Mouse (Mus musculus) heart, embryonic 11.5 days (tissue): Measurements from ENCODE around the gene Arl5a. TPM values are rescaled to one million over a fixed set of nuclear protein-coding genes. Genes with fewer than 3 reads are reported as not detected.

Experiments
- ATAC-seq: fragments of 200-750 bp; cut with Nextera tagmentation; replicated peaks from 2 replicates; pipeline ENCODE4 v1.8.0; 2017; ENCODE audit warnings: moderate library complexity; ENCODE audit not compliant: insufficient number of reproducible peaks, low FRiP score, low TSS enrichment
- H3K27ac ChIP-seq: fragments of 300-500 bp; sonication (generic); 2 replicates; pipeline ENCODE4 v1.5.1; 2014; ENCODE audit warnings: mild to moderate bottlenecking, low read depth, low read length
- H3K27me3 ChIP-seq: fragments of 300-500 bp; sonication (generic); 2 replicates; pipeline ENCODE4 v1.6.1; 2014; ENCODE audit warnings: mild to moderate bottlenecking, low read length, mixed read lengths; ENCODE audit not compliant: control insufficient read depth, insufficient read depth
- H3K36me3 ChIP-seq: fragments of 300-500 bp; sonication (generic); 2 replicates; pipeline ENCODE4 v1.6.1; 2014; ENCODE audit warnings: mild to moderate bottlenecking, low read length, moderate library complexity, mixed read lengths; ENCODE audit not compliant: control insufficient read depth, insufficient read depth
- H3K4me1 ChIP-seq: fragments of 300-500 bp; sonication (generic); 2 replicates; pipeline ENCODE4 v1.6.1; 2014; ENCODE audit warnings: low read length; ENCODE audit not compliant: control insufficient read depth, insufficient read depth
- H3K4me2 ChIP-seq: fragments of 300-500 bp; sonication (generic); 2 replicates; pipeline ENCODE4 v1.6.1; 2014; ENCODE audit warnings: mild to moderate bottlenecking, moderate library complexity
- H3K4me3 ChIP-seq: fragments of 300-500 bp; sonication (generic); 2 replicates; pipeline ENCODE4 v1.5.1; 2014; ENCODE audit warnings: low read depth, low read length
- H3K9ac ChIP-seq: fragments of 300-500 bp; sonication (generic); 2 replicates; pipeline ENCODE4 v1.6.1; 2014; ENCODE audit warnings: mild to moderate bottlenecking, low read depth, low read length, moderate library complexity
- H3K9me3 ChIP-seq: fragments of 300-500 bp; sonication (generic); replicated peaks from 2 replicates; pipeline ENCODE4 v1.6.1; 2016; ENCODE audit warnings: low read length; ENCODE audit not compliant: control insufficient read depth
- WGBS: fragments of 180-500 bp; shearing (Covaris S2); extraction: QIAGEN DNeasy Blood & Tissue Kit; methylation state at CpG from one replicate; pipeline ENCODE4 v1.1.7; 2014; ENCODE audit not compliant: insufficient replicate concordance; 5-methylcytosine and 5-hydroxymethylcytosine counted together
- polyA plus RNA-seq: library from polyadenylated mRNA; unstranded; fragments of >200 nt; fragmentation: Nextera tagmentation; extraction: Ambion mirVana; gene quantifications from 2 replicates; pipeline ENCODE4 v1.2.1, GENCODE M21; 2014

The Arl5a gene
- polyA plus RNA-seq, 1 experiment from 2014 or later: 74.4 TPM

- Histone ChIP-seq H3K9me3 (no peaks in the 10 kb centered on the region), H3K36me3 (no peaks in the 10 kb centered on the region), H3K9ac (no peak within 1 kb of the TSS), H3K4me2 (peak within 1 kb of the TSS; percentile 27), H3K27me3 (no peaks in the 10 kb centered on the region), H3K4me1 (no peaks in the 10 kb centered on the region), H3K4me3 (no peak within 1 kb of the TSS), H3K27ac (no peak within 1 kb of the TSS)
- 46% methylated on average over 7 of the region's 7 CpGs for WGBS
- peak; percentile 75; the same call in 1 of the 2 replicates for ATAC-seq
These were observed 46.3 kb downstream of the Arl5a start, which contains the start of gene Neb for GRCm38 (mm10) chr2:52378448-52378804. Neb (minus strand) TSS chr2:52378474.

DNA sequence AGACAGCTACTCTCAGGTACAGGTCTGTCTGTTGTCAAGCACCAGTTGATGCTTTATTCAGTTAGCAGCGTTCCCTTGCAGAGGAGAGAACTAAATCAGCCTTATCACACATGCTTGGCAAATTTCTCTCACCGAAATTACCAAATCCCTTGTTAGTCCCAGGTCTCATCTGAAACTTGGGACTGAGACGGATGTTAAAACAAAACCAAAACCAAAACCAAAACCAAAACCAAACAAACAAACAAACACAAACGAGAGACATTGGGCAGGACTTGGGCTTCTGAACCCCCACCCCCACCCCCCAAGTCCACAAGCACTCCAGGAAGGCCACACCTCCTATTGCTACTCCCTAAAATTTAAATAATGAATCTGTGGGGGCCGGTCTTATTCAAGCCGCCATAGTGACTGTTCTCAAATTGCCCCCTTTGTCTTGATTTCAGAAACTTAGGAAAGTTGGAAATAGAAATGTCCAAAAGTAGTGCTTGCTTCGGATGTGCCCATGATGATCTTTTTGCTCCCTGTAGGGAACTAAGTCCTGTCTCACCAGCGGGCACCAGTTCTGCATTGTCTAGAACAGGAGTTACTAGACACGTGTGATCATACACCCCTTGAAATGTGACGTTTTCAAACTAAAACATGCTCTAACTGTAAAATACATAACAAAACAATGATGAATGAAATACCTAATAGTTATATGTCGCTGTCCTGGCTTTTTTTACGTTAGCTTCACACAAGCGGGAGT is 46.8 kb downstream of the Arl5a start:
- WGBS: 42% methylated on average over 13 of the region's 13 CpGs
- H3K9ac ChIP-seq: no peak overlapping the region
- H3K4me2 ChIP-seq: peak overlapping the region; percentile 27
- H3K27ac ChIP-seq: no peak overlapping the region
- ATAC-seq: no peak
- H3K27me3 ChIP-seq: no peaks in the 10 kb centered on the region
- no peak overlapping the region for H3K4me3 ChIP-seq
- no peaks in the 10 kb centered on the region for H3K4me1 ChIP-seq
- no peaks in the 10 kb centered on the region for H3K9me3 ChIP-seq
- H3K36me3 ChIP-seq: no peaks in the 10 kb centered on the region

DNA sequence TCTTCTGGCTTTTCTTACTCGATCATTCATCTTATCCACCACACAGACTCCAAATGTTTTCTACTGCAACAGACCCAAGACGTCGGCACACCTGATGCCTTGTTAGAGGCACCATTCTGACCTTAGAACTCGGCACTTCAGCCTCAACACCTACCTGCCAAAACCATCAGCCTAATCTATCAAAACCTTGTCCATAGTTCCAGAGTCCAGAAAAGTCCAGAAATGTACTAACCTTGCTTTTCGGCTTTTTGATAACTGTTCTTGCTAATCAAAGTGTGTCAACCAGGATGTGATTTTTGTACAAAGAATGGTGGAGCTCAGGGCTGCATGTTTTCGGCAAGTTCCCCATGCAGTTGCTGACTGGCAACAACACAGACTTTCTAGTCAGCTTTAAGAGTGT is 50.0 kb downstream of the Arl5a start:
- no peak overlapping the region for H3K9ac ChIP-seq
- no peaks in the 10 kb centered on the region for H3K9me3 ChIP-seq
- no peak for ATAC-seq
- 84% methylated on average over 6 of the region's 6 CpGs for WGBS
- no peak overlapping the region for H3K4me3 ChIP-seq
- no peak overlapping the region for H3K27ac ChIP-seq
- no peaks in the 10 kb centered on the region for H3K27me3 ChIP-seq
- H3K4me1 ChIP-seq: peaks cover 5% of the 10 kb centered on the region
- H3K4me2 ChIP-seq: no peak overlapping the region
- no peaks in the 10 kb centered on the region for H3K36me3 ChIP-seq

GRCm38 (mm10) chr2:52372480-52372879 is 52.2 kb downstream of the Arl5a start:
- ATAC-seq: no peak
- H3K4me2 ChIP-seq: no peak overlapping the region
- H3K9me3 ChIP-seq: no peaks in the 10 kb centered on the region
- no peak overlapping the region for H3K4me3 ChIP-seq
- no peak overlapping the region for H3K27ac ChIP-seq
- H3K36me3 ChIP-seq: no peaks in the 10 kb centered on the region
- H3K4me1 ChIP-seq: peaks cover 5% of the 10 kb centered on the region
- WGBS: 76% methylated on average over 6 of the region's 6 CpGs
- H3K9ac ChIP-seq: no peak overlapping the region
- no peaks in the 10 kb centered on the region for H3K27me3 ChIP-seq

GRCm38 (mm10) chr2:52372080-52372479 is 52.6 kb downstream of the Arl5a start:
- Histone ChIP-seq H3K4me2 (no peak overlapping the region), H3K4me3 (no peak overlapping the region), H3K9ac (no peak overlapping the region), H3K27ac (no peak overlapping the region), H3K36me3 (no peaks in the 10 kb centered on the region), H3K27me3 (no peaks in the 10 kb centered on the region), H3K4me1 (peaks cover 5% of the 10 kb centered on the region), H3K9me3 (no peaks in the 10 kb centered on the region)
- 78% methylated on average over 4 of the region's 4 CpGs for WGBS
- ATAC-seq: no peak

DNA sequence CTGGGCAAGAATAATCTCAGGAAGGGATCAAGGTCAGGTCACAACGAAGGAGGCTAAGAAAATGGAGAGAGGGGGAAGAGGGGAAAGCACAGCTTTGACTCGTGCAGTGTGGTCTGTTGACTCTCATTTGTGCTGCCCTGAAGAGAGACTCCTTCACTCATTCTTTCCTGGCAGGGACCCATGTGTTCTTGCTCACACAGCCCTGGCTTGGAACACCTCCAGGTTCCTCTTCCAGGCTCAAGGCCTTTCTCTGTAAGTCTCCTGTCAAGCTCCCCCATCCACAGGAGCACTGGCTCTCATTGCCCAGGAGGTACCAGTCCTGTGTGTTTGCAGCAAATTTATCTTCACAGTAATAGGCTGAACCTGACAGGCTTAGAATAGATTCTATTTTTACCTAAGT is 53.6 kb downstream of the Arl5a start:
- no peaks in the 10 kb centered on the region for H3K36me3 ChIP-seq
- no peak overlapping the region for H3K4me2 ChIP-seq
- WGBS: 25% methylated on average over 2 of the region's 2 CpGs
- H3K27ac ChIP-seq: no peak overlapping the region
- no peak overlapping the region for H3K9ac ChIP-seq
- H3K4me3 ChIP-seq: no peak overlapping the region
- H3K27me3 ChIP-seq: no peaks in the 10 kb centered on the region
- no peaks in the 10 kb centered on the region for H3K9me3 ChIP-seq
- peaks cover 10% of the 10 kb centered on the region for H3K4me1 ChIP-seq
- no peak for ATAC-seq

- Histone ChIP-seq H3K4me1 (peaks cover 12% of the 10 kb centered on the region), H3K4me3 (no peak overlapping the region), H3K9me3 (no peaks in the 10 kb centered on the region), H3K27me3 (no peaks in the 10 kb centered on the region), H3K4me2 (no peak overlapping the region), H3K27ac (no peak overlapping the region), H3K9ac (no peak overlapping the region), H3K36me3 (no peaks in the 10 kb centered on the region)
- ATAC-seq: no peak
- WGBS: 90% methylated on average over 6 of the region's 6 CpGs
These were observed 55.1 kb downstream of the Arl5a start for GRCm38 (mm10) chr2:52369622-52370021.

- no peak for ATAC-seq
- no peak overlapping the region for H3K9ac ChIP-seq
- H3K4me2 ChIP-seq: peak overlapping the region; percentile 53; the same call in 1 of the 2 replicates
- no peaks in the 10 kb centered on the region for H3K9me3 ChIP-seq
- WGBS: 80% methylated on average over 5 of the region's 5 CpGs
- no peak overlapping the region for H3K27ac ChIP-seq
- no peaks in the 10 kb centered on the region for H3K27me3 ChIP-seq
- H3K36me3 ChIP-seq: no peaks in the 10 kb centered on the region
- H3K4me3 ChIP-seq: no peak overlapping the region
- H3K4me1 ChIP-seq: peaks cover 12% of the 10 kb centered on the region
These were observed 57.0 kb downstream of the Arl5a start for GRCm38 (mm10) chr2:52367665-52368064.

- no peak overlapping the region; the same call in 1 of the 2 replicates for H3K9ac ChIP-seq
- no peak overlapping the region for H3K4me3 ChIP-seq
- H3K4me1 ChIP-seq: peaks cover 12% of the 10 kb centered on the region
- H3K9me3 ChIP-seq: no peaks in the 10 kb centered on the region
- WGBS: 30% methylated on average over 13 of the region's 13 CpGs
- H3K36me3 ChIP-seq: no peaks in the 10 kb centered on the region
- peak overlapping the region; percentile 53 for H3K4me2 ChIP-seq
- ATAC-seq: no peak
- H3K27ac ChIP-seq: no peak overlapping the region
- H3K27me3 ChIP-seq: no peaks in the 10 kb centered on the region
These were observed 57.5 kb downstream of the Arl5a start for GRCm38 (mm10) chr2:52367248-52367647.
